Mouse (Mus musculus) megakaryocyte progenitor cell, adult 5-6 weeks (primary cell): Measurements from ENCODE around the gene Scn1a. TPM values are rescaled to one million over a fixed set of nuclear protein-coding genes. Genes with fewer than 3 reads are reported as not detected.

Experiments used
- ATAC-seq: replicated peaks from 2 replicates; pipeline ENCODE4 v1.8.0; 2016; ENCODE audit warnings: mild to moderate bottlenecking, moderate TSS enrichment, inconsistent platforms; ENCODE audit not compliant: poor library complexity
- total RNA-seq, 2 experiments: library from RNA; stranded (forward) in 1 of 2; stranded (reverse) in 1 of 2; fragments of 157-497, 149-512 nt in 1 of 2; fragments of 200-1000 nt in 1 of 2; gene quantifications; 2 replicates each; pipeline versions ENCODE4 v1.2.3 to v1.2.4; 2015 to 2017

The Scn1a gene
- total RNA-seq, 2 experiments from 2014 or later: not detected

GRCm38 (mm10) chr2:66256220-66257131, 184.2 kb downstream of the Scn1a start, which contains the start of gene Ttc21b:
TSS of gene Ttc21b (minus strand) at chr2:66256617.
- ATAC-seq: peak; percentile 97

- ATAC-seq: no peak
Observed at GRCm38 (mm10) chr2:66244013-66244412, 196.6 kb downstream of the Scn1a start.

GRCm38 (mm10) chr2:66240334-66240733, 200.3 kb downstream of the Scn1a start:
- ATAC-seq: no peak

- ATAC-seq: no peak
Observed at GRCm38 (mm10) chr2:66238886-66239285, 201.8 kb downstream of the Scn1a start.

GRCm38 (mm10) chr2:66220954-66221353, 219.7 kb downstream of the Scn1a start:
- no peak for ATAC-seq

Other genes starting within 250 kb of the Scn1a start
- gene Ttc21b, start 184.2 kb downstream of the Scn1a start, total RNA-seq (2015): 4.2 and 4.5 TPM in 2 replicates
- gene Ttc21b, start 184.2 kb downstream of the Scn1a start, total RNA-seq (2017): 6.6 and 7.6 TPM in 2 replicates
- gene Scn9a, start 194.1 kb upstream of the Scn1a start, total RNA-seq (2015): not detected in 2 replicates
- gene Scn9a, start 194.1 kb upstream of the Scn1a start, total RNA-seq (2017): not detected in 2 replicates